ENCODE assay signal across 19 mouse cellular contexts in genomic region chr14:30075268-30075887, GRCm38 (mm10).
A peak's percentile ranks its signal among the peaks of the same experiment; 100 is the strongest.
DNase-seq lines count a peak whose midpoint lies in the region; ATAC-seq lines count a peak whose summit lies in the region.
"Had no signal": no experiment of that assay in that cellular context is flagged by ENCODE, and none has a peak within 500 bp of the region (broad histone marks: within the 10 kb centered on the region; RNA-seq: fewer than 3 reads in every experiment).

No protein-coding gene starts in this region.

- WGBS in midbrain, embryonic 11.5 days = 89% methylated on average over 7 of the region's 7 CpGs
- 86% methylated on average over 7 of the region's 7 CpGs for WGBS in midbrain, embryonic 15.5 days

- H3K27me3 ChIP-seq in midbrain, embryonic 11.5 days (ENCODE audit: control insufficient read depth, insufficient read depth, low read length) = no peaks in the 10 kb centered on the region
- H3K27me3 ChIP-seq in midbrain, embryonic 15.5 days (replicated peaks) = no peaks in the 10 kb centered on the region
- H3K27me3 ChIP-seq: CH12.LX; midbrain, embryonic 13.5 days had no signal

- H3K4me1 ChIP-seq in midbrain, embryonic 11.5 days (ENCODE audit: control insufficient read depth, insufficient read depth, low read length) = no peaks in the 10 kb centered on the region
- no peaks in the 10 kb centered on the region for H3K4me1 ChIP-seq in midbrain, embryonic 15.5 days
- H3K4me1 ChIP-seq: midbrain, embryonic 13.5 days had no signal

- H3K4me2 ChIP-seq in midbrain, embryonic 11.5 days = no peak overlapping the region
- H3K4me2 ChIP-seq in midbrain, embryonic 15.5 days = no peak overlapping the region
- H3K4me2 ChIP-seq: midbrain, embryonic 13.5 days had no signal

- no peak overlapping the region for H3K4me3 ChIP-seq in midbrain, embryonic 11.5 days (ENCODE audit: low read depth, low read length)
- no peak overlapping the region for H3K4me3 ChIP-seq in midbrain, embryonic 15.5 days
- H3K4me3 ChIP-seq: hindbrain, embryonic 10.5 days; layer of hippocampus, adult 2 months; midbrain, embryonic 13.5 days; myocyte had no signal

- DNase-seq in adrenal gland, postnatal 14 days = peak; percentile 34
- DNase-seq in adrenal gland, postnatal 25 days = no peak
- peak; percentile 53 for DNase-seq in midbrain, embryonic 11.5 days (ENCODE audit: low spot score, missing footprints)
- peak; percentile 66 to 73 for DNase-seq in cerebellum, adult 18-20 months
- DNase-seq in cerebellum, postnatal 25 days = peak; percentile 81 to 88
- no peak for DNase-seq in ovary, postnatal 14 days (ENCODE audit: low spot score)
- DNase-seq in urinary bladder, adult 18-20 months (ENCODE audit: low spot score in 2 of 2) = no peak
- DNase-seq: gastrocnemius, postnatal 14 days; kidney, adult 2 months; kidney, postnatal 14 days; liver; thymus, postnatal 25 days had no signal

- no peaks in the 10 kb centered on the region for H3K36me3 ChIP-seq in midbrain, embryonic 11.5 days (ENCODE audit: control insufficient read depth, insufficient read depth, low read length)
- no peaks in the 10 kb centered on the region for H3K36me3 ChIP-seq in midbrain, embryonic 15.5 days (replicated peaks)
- H3K36me3 ChIP-seq: hindbrain, embryonic 10.5 days had no signal

- ATAC-seq in midbrain, embryonic 11.5 days (ENCODE audit: low FRiP score) = no peak
- ATAC-seq in midbrain, embryonic 15.5 days (replicated peaks) = no peak
- ATAC-seq: lung, postnatal 0 days; midbrain, embryonic 13.5 days had no signal

- H3K27ac ChIP-seq in midbrain, embryonic 11.5 days (ENCODE audit: low read depth, low read length) = no peak overlapping the region
- H3K27ac ChIP-seq in midbrain, embryonic 15.5 days = no peak overlapping the region
- H3K27ac ChIP-seq: hindbrain, embryonic 10.5 days; layer of hippocampus, adult 2 months; midbrain, embryonic 13.5 days had no signal

- H3K9ac ChIP-seq in midbrain, embryonic 11.5 days (ENCODE audit: low read length) = no peak overlapping the region
- H3K9ac ChIP-seq in midbrain, embryonic 15.5 days = no peak overlapping the region
- H3K9ac ChIP-seq: midbrain, embryonic 13.5 days had no signal

- no peaks in the 10 kb centered on the region for H3K9me3 ChIP-seq in midbrain, embryonic 11.5 days (ENCODE audit: control insufficient read depth, low read length)
- H3K9me3 ChIP-seq in midbrain, embryonic 15.5 days = no peaks in the 10 kb centered on the region
- H3K9me3 ChIP-seq: hindbrain, embryonic 10.5 days; midbrain, embryonic 13.5 days had no signal

Comparison
In these comparisons a context has a peak if more than half of its experiments do, and no peak if none do; other contexts are left out.
1. DNase-seq: peak in adrenal gland, postnatal 14 days (single experiment), midbrain, embryonic 11.5 days (single experiment), cerebellum, adult 18-20 months (2 of 2) and cerebellum, postnatal 25 days (2 of 2); none in adrenal gland, postnatal 25 days (single experiment), ovary, postnatal 14 days (single experiment) and urinary bladder, adult 18-20 months (0 of 2).